Mouse (Mus musculus) CH12.LX (cell line): ENCODE measurements at regions not wholly inside any gene's neighbourhood (a gene's known extent, or its start where the extent isn't known, plus 50 kb on each side); places are given as distances from the start of the nearest gene placed in this dataset.

Experiments
- DNase-seq: peaks from one replicate; pipeline ENCODE4 v3.0.0-alpha.2; 2013; ENCODE audit errors: extremely low read depth
- H3K27ac ChIP-seq: 2 replicates; pipeline ENCODE4 v1.5.1; 2012; ENCODE audit warnings: low read depth, mild to moderate bottlenecking, control low read depth, moderate library complexity; ENCODE audit not compliant: insufficient read depth
- H3K27me3 ChIP-seq: replicated peaks from 2 replicates; pipeline ENCODE3; 2012; ENCODE audit warnings: inconsistent platforms
- H3K36me3 ChIP-seq, 2 experiments: replicated peaks in 1 of 2; 2 replicates each; pipeline versions ENCODE3 to v1.6.1; 2012; ENCODE audit warnings: inconsistent platforms in 1 of 2, low read length in 1 of 2, mild to moderate bottlenecking in 1 of 2, mixed read lengths in 1 of 2, moderate library complexity in 1 of 2; ENCODE audit not compliant: control insufficient read depth in 1 of 2, insufficient read depth in 1 of 2
- H3K4me1 ChIP-seq, 2 experiments: 2 replicates each; pipeline ENCODE4 v1.6.1; 2012; ENCODE audit warnings: inconsistent platforms in 1 of 2, moderate library complexity in 1 of 2; ENCODE audit not compliant: insufficient read depth in 2 of 2, control insufficient read depth in 1 of 2
- H3K4me2 ChIP-seq: 2 replicates; pipeline ENCODE4 v1.6.1; 2012; ENCODE audit warnings: low read depth, mild to moderate bottlenecking, control low read depth; ENCODE audit not compliant: poor library complexity, insufficient read depth, severe bottlenecking
- H3K4me3 ChIP-seq, 3 experiments: fragments of 150-350 bp in 1 of 3; sonication (generic) in 1 of 3; replicated peaks in 1 of 3; 2 replicates each; pipeline versions ENCODE3 to v1.5.1; 2011 to 2012; ENCODE audit warnings: low read depth in 2 of 3, low read length in 2 of 3, mild to moderate bottlenecking in 2 of 3, moderate library complexity in 2 of 3, control low read depth in 1 of 3, improper control_type of control experiment in 1 of 3, inconsistent platforms in 1 of 3, mixed read lengths in 1 of 3; ENCODE audit not compliant: poor library complexity in 1 of 3
- H3K79me2 ChIP-seq: replicated peaks from 2 replicates; pipeline ENCODE4 v1.6.1; 2012; ENCODE audit warnings: mild to moderate bottlenecking, moderate library complexity; ENCODE audit not compliant: control insufficient read depth, poor library complexity, insufficient read depth, severe bottlenecking; ENCODE audit errors: extremely low read depth
- H3K9ac ChIP-seq: 2 replicates; pipeline ENCODE4 v1.6.1; 2012; ENCODE audit warnings: low read depth, mild to moderate bottlenecking, control low read depth, moderate library complexity; ENCODE audit not compliant: insufficient read depth
- H3K9me3 ChIP-seq: replicated peaks from 2 replicates; pipeline ENCODE3; 2012; ENCODE audit warnings: low read length, inconsistent platforms, mixed read lengths
- BHLHE40 ChIP-seq: IDR thresholded peaks from 2 replicates; pipeline ENCODE4 v1.6.1; 2011; ENCODE audit warnings: mild to moderate bottlenecking, low read depth, low read length, improper control_type of control experiment
- CHD2 ChIP-seq: IDR thresholded peaks from 2 replicates; pipeline ENCODE4 v1.6.1; 2011; ENCODE audit warnings: low read length, improper control_type of control experiment
- CTCF ChIP-seq, 2 experiments: IDR thresholded peaks in 1 of 2; conservative IDR thresholded peaks in 1 of 2; 2 replicates each; pipeline ENCODE4 v1.5.1; 2011 to 2012; ENCODE audit warnings: low read depth in 2 of 2, low read length in 2 of 2, improper control_type of control experiment in 1 of 2, inconsistent platforms in 1 of 2, mild to moderate bottlenecking in 1 of 2, moderate library complexity in 1 of 2
- E2F4 ChIP-seq: IDR thresholded peaks from 2 replicates; pipeline ENCODE4 v1.6.1; 2011; ENCODE audit warnings: low read depth, low read length, improper control_type of control experiment; ENCODE audit not compliant: insufficient replicate concordance
- ELF1 ChIP-seq: IDR thresholded peaks from 2 replicates; pipeline ENCODE4 v1.6.1; 2014; ENCODE audit warnings: low read depth, mild to moderate bottlenecking, inconsistent platforms, low read length, improper control_type of control experiment
- EP300 ChIP-seq: IDR thresholded peaks from 2 replicates; pipeline ENCODE4 v1.6.1; 2011; ENCODE audit warnings: low read length, improper control_type of control experiment
- HCFC1 ChIP-seq: IDR thresholded peaks from 2 replicates; pipeline ENCODE4 v1.6.1; 2012; ENCODE audit warnings: low read depth, mild to moderate bottlenecking, inconsistent platforms, low read length, improper control_type of control experiment
- JUN ChIP-seq: IDR thresholded peaks from 2 replicates; pipeline ENCODE4 v1.6.1; 2011; ENCODE audit warnings: low read depth, mild to moderate bottlenecking, low read length, improper control_type of control experiment, moderate library complexity; ENCODE audit not compliant: insufficient read depth
- JUND ChIP-seq: conservative IDR thresholded peaks from 2 replicates; pipeline ENCODE4 v1.6.1; 2011; ENCODE audit warnings: low read depth, low read length, improper control_type of control experiment
- KAT2A ChIP-seq: IDR thresholded peaks from 2 replicates; pipeline ENCODE4 v1.6.1; 2012; ENCODE audit warnings: low read length, improper control_type of control experiment, inconsistent platforms; ENCODE audit not compliant: insufficient replicate concordance
- MAX ChIP-seq: IDR thresholded peaks from 2 replicates; pipeline ENCODE4 v1.6.1; 2011; ENCODE audit warnings: low read length, improper control_type of control experiment
- MAZ ChIP-seq: IDR thresholded peaks from 2 replicates; pipeline ENCODE4 v1.6.1; 2012; ENCODE audit warnings: low read depth, mild to moderate bottlenecking, inconsistent platforms, low read length, improper control_type of control experiment, moderate library complexity
- MEF2A ChIP-seq: IDR thresholded peaks from 2 replicates; pipeline ENCODE4 v1.6.1; 2014; ENCODE audit warnings: low read depth, mild to moderate bottlenecking, inconsistent platforms, low read length, improper control_type of control experiment, borderline replicate concordance
- MXI1 ChIP-seq: IDR thresholded peaks from 2 replicates; pipeline ENCODE4 v1.6.1; 2011; ENCODE audit warnings: mild to moderate bottlenecking, low read depth, low read length, improper control_type of control experiment
- MYC ChIP-seq: IDR thresholded peaks from 2 replicates; pipeline ENCODE4 v1.6.1; 2011; ENCODE audit warnings: low read depth, mild to moderate bottlenecking, improper control_type of control experiment, low read length
- PAX5 ChIP-seq: IDR thresholded peaks from 2 replicates; pipeline ENCODE4 v1.6.1; 2012; ENCODE audit warnings: low read length, inconsistent platforms, mixed read lengths
- POLR2A ChIP-seq: IDR thresholded peaks from 2 replicates; pipeline ENCODE4 v1.6.1; 2011; ENCODE audit warnings: low read depth, mild to moderate bottlenecking, improper control_type of control experiment, low read length
- RAD21 ChIP-seq: IDR thresholded peaks from 2 replicates; pipeline ENCODE4 v1.6.1; 2011; ENCODE audit warnings: low read depth, mild to moderate bottlenecking, low read length, improper control_type of control experiment, moderate library complexity
- RCOR1 ChIP-seq: conservative IDR thresholded peaks from 2 replicates; pipeline ENCODE4 v1.6.1; 2012; ENCODE audit warnings: low read depth, mild to moderate bottlenecking, inconsistent platforms, low read length, improper control_type of control experiment
- SIN3A ChIP-seq: IDR thresholded peaks from 2 replicates; pipeline ENCODE4 v1.6.1; 2012; ENCODE audit warnings: low read length, improper control_type of control experiment, inconsistent platforms
- SMC3 ChIP-seq: IDR thresholded peaks from 2 replicates; pipeline ENCODE4 v1.6.1; 2011; ENCODE audit warnings: low read depth, low read length, improper control_type of control experiment
- TBP ChIP-seq: conservative IDR thresholded peaks from 2 replicates; pipeline ENCODE4 v1.6.1; 2011; ENCODE audit warnings: low read depth, low read length, improper control_type of control experiment
- USF2 ChIP-seq: conservative IDR thresholded peaks from 2 replicates; pipeline ENCODE4 v1.6.1; 2011; ENCODE audit warnings: low read depth, low read length, improper control_type of control experiment
- ZMIZ1 ChIP-seq: IDR thresholded peaks from 2 replicates; pipeline ENCODE4 v1.6.1; 2012; ENCODE audit warnings: low read depth, mild to moderate bottlenecking, inconsistent platforms, low read length, improper control_type of control experiment
- dilution Hi-C: fragments of 300-500 bp; cut with MboI; formaldehyde crosslinking; loops from 2 replicates; pipeline ENCODE4 v1.14.3; 2020; ENCODE audit warnings: low sequenced_read_pairs; ENCODE audit not compliant: extremely low pct_unique_long_range_greater_than_20kb, extremely low pct_ligation_motif_present
- in situ Hi-C: fragments of 300-500 bp; cut with MboI; formaldehyde crosslinking; loops from 3 replicates; pipeline ENCODE4 v1.14.3; 2019; ENCODE audit warnings: low sequenced_read_pairs, low pct_ligation_motif_present, low pct_unique_long_range_greater_than_20kb, mixed read lengths

- H3K27ac ChIP-seq = no peak overlapping the region
- H3K27me3 ChIP-seq = no peaks in the 10 kb centered on the region
- no peak overlapping the region for H3K9ac ChIP-seq
- TF ChIP-seq MXI1 (no peak), RAD21 (no peak), SMC3 (no peak), POLR2A (no peak), CTCF (conservative IDR thresholded peaks at IDR 0.05 in 1 of 2, IDR thresholded peaks at IDR 0.05 in 1 of 2; ENCODE audit: low read depth in 2 of 2, low read length in 2 of 2) (no peak), MAZ (no peak), EP300 (no peak), MYC (no peak), ZMIZ1 (no peak), KAT2A (no peak), E2F4 (no peak), TBP (no peak), SIN3A (no peak), USF2 (no peak)
- TF ChIP-seq, all 38 proteins: peak for 0
- DNase-seq = no peak
- no peak overlapping the region for H3K4me3 ChIP-seq
- no peaks in the 10 kb centered on the region for H3K79me2 ChIP-seq
- no peak overlapping the region for H3K4me2 ChIP-seq
- dilution Hi-C loops = no loop called here
- no peaks in the 10 kb centered on the region for H3K4me1 ChIP-seq
- H3K9me3 ChIP-seq = no peaks in the 10 kb centered on the region
- in situ Hi-C loops = no loop called here
- no peaks in the 10 kb centered on the region for H3K36me3 ChIP-seq
These were observed 418.9 kb downstream of the Htr1b start for GRCm38 (mm10) chr9:81214692-81215091.

DNA sequence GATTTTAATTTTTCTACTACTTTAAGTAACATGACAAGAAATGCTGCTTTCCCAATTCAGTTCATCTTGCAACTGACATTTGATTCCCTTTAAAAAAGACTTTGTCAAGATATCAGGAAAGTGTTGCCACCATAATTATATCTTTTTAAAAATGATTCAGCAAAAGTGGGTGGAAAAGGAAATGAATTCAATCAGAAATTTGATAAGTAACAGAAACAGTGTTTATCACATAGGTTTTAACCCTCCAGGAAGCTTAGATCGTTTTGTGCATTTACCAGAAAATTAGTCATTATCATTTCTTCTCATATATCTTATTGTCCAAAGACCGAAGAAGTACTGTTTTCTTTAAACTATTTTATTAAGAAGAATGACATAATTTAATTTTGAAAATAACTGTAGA lies 441.0 kb downstream of the Htr1b start:
- in situ Hi-C loops = no loop called here
- dilution Hi-C loops = no loop called here

More for the DNA sequence above, 441.0 kb downstream of the Htr1b start:
- TF ChIP-seq JUND = no peak
- no peak for TF ChIP-seq PAX5
- no peak for TF ChIP-seq JUN
- TF ChIP-seq HCFC1 = no peak
- no peak for TF ChIP-seq CHD2
- TF ChIP-seq MYC = no peak
- TF ChIP-seq MAX = no peak
- TF ChIP-seq SMC3 = no peak
- TF ChIP-seq MEF2A = no peak
- no peak for TF ChIP-seq EP300
- TF ChIP-seq RCOR1 = no peak
- TF ChIP-seq BHLHE40 = no peak
- TF ChIP-seq ZMIZ1 = no peak
- no peak for TF ChIP-seq ELF1
- no peak overlapping the region for H3K27ac ChIP-seq
- no peak overlapping the region for H3K9ac ChIP-seq
- H3K4me2 ChIP-seq = no peak overlapping the region
- no peak for DNase-seq
- no peaks in the 10 kb centered on the region for H3K27me3 ChIP-seq
- no peaks in the 10 kb centered on the region for H3K36me3 ChIP-seq
- H3K4me1 ChIP-seq = no peaks in the 10 kb centered on the region
- no peaks in the 10 kb centered on the region for H3K9me3 ChIP-seq
- no peaks in the 10 kb centered on the region for H3K79me2 ChIP-seq
- H3K4me3 ChIP-seq = no peak overlapping the region
